Mouse (Mus musculus): ENCODE measurements at regions not wholly inside any gene's neighbourhood (a gene's known extent, or its start where the extent isn't known, plus 50 kb on each side); places are given as distances from the start of the nearest gene placed in this dataset.

GRCm38 (mm10) chr16:76774032-76774431, 239.5 kb upstream of the Usp25 start:
- TF ChIP-seq CTCF (IDR thresholded peaks at IDR 0.05; ENCODE audit: borderline replicate concordance, extremely low read depth, insufficient read depth, insufficient read length), result no peak
- no peak for TF ChIP-seq POLR2A (IDR thresholded peaks at IDR 0.05; ENCODE audit: borderline replicate concordance, extremely low read depth, insufficient read depth, insufficient read length, poor library complexity, severe bottlenecking)

Measured in brain, embryonic 14.5 days (tissue).